Mouse (Mus musculus): ENCODE measurements around the gene Esd. TPM values are rescaled to one million over a fixed set of nuclear protein-coding genes. Genes with fewer than 3 reads are reported as not detected.

Esd gene
- 250 and 253 TPM in 2 replicates for polyA plus RNA-seq (2015; fragmentation: Nextera tagmentation; extraction: Ambion mirVana)

- peak within 1 kb of the TSS; percentile 84 for H3K9ac ChIP-seq (replicated peaks)
- peak within 1 kb of the TSS; percentile 80 for H3K4me2 ChIP-seq (replicated peaks)
- H3K27ac ChIP-seq: peak within 1 kb of the TSS; percentile 79
- peaks cover 11% of the 10 kb centered on the region for H3K4me1 ChIP-seq (replicated peaks)
- H3K27me3 ChIP-seq: no peaks in the 10 kb centered on the region
- under 1% methylated on average over 53 of the region's 53 CpGs for WGBS
- peak; percentile 98 for ATAC-seq
- H3K36me3 ChIP-seq: peaks cover 11% of the 10 kb centered on the region
- peak within 1 kb of the TSS; percentile 83 for H3K4me3 ChIP-seq (replicated peaks)
- H3K9me3 ChIP-seq: no peaks in the 10 kb centered on the region
Observed at GRCm38 (mm10) chr14:74732079-74732783, at the start of gene Esd. Esd (plus strand) TSS chr14:74732297.

DNA sequence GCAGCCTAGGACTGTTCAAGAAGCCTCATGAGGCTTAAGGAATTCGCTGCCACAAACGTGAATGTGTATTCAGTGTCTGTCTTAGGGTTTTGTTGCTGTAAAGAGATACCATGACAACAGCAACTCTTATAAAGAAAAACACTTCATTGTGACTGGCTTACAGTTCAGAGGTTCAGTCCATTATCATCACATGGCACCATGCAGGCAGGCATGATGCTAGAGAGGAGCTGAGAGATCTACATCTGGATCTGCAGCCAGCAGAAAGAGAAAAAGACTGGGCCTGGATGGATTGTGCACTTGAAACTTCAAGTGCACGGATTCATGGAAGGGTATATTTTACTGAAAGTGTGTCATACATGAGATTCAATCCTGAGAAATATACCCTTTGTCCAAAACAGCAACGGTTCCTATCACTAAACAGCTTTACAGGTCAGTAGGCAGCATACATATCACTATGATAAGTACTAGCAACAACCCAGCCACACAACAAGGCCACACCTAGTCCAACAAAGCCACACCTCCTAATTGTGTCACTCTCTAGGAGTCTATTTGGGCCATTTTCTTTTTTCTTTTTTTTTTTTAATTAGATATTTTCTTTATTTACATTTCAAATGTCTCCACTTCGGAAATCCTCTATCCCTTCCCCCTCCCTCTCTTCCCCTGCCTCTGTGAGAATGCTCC lies 47.7 kb upstream of the Esd start:
- Histone ChIP-seq H3K27me3 (no peaks in the 10 kb centered on the region), H3K4me2 (replicated peaks) (no peak overlapping the region), H3K4me3 (replicated peaks) (no peak overlapping the region), H3K4me1 (replicated peaks) (no peaks in the 10 kb centered on the region), H3K36me3 (no peaks in the 10 kb centered on the region), H3K9me3 (no peaks in the 10 kb centered on the region), H3K9ac (replicated peaks) (no peak overlapping the region), H3K27ac (no peak overlapping the region)
- no peak for ATAC-seq
- 73% methylated on average over 5 of the region's 5 CpGs for WGBS

- no peak overlapping the region for H3K4me2 ChIP-seq (replicated peaks)
- H3K9me3 ChIP-seq: no peaks in the 10 kb centered on the region
- no peak overlapping the region for H3K4me3 ChIP-seq (replicated peaks)
- no peaks in the 10 kb centered on the region for H3K27me3 ChIP-seq
- WGBS: 88% methylated on average over 2 of the region's 2 CpGs
- no peaks in the 10 kb centered on the region for H3K36me3 ChIP-seq
- ATAC-seq: no peak
- H3K9ac ChIP-seq (replicated peaks): no peak overlapping the region
- no peaks in the 10 kb centered on the region for H3K4me1 ChIP-seq (replicated peaks)
- no peak overlapping the region for H3K27ac ChIP-seq
Observed at GRCm38 (mm10) chr14:74691963-74692362, 40.1 kb upstream of the Esd start.

GRCm38 (mm10) chr14:74696766-74697165 lies 35.3 kb upstream of the Esd start:
- Histone ChIP-seq H3K4me3 (replicated peaks) (no peak overlapping the region), H3K9me3 (no peaks in the 10 kb centered on the region), H3K9ac (replicated peaks) (no peak overlapping the region), H3K27me3 (no peaks in the 10 kb centered on the region), H3K36me3 (no peaks in the 10 kb centered on the region), H3K4me1 (replicated peaks) (peaks cover 11% of the 10 kb centered on the region; the same call in 1 of the 2 replicates), H3K27ac (no peak overlapping the region), H3K4me2 (replicated peaks) (no peak overlapping the region)
- ATAC-seq: peak; percentile 66
- WGBS: 47% methylated on average over 4 of the region's 4 CpGs

GRCm38 (mm10) chr14:74697432-74697831 lies 34.7 kb upstream of the Esd start:
- no peak overlapping the region for H3K4me2 ChIP-seq (replicated peaks)
- no peaks in the 10 kb centered on the region for H3K27me3 ChIP-seq
- H3K4me3 ChIP-seq (replicated peaks): no peak overlapping the region
- no peak for ATAC-seq
- H3K9me3 ChIP-seq: no peaks in the 10 kb centered on the region
- no peaks in the 10 kb centered on the region for H3K36me3 ChIP-seq
- peaks cover 12% of the 10 kb centered on the region; the same call in 1 of the 2 replicates for H3K4me1 ChIP-seq (replicated peaks)
- H3K27ac ChIP-seq: no peak overlapping the region
- H3K9ac ChIP-seq (replicated peaks): no peak overlapping the region

DNA sequence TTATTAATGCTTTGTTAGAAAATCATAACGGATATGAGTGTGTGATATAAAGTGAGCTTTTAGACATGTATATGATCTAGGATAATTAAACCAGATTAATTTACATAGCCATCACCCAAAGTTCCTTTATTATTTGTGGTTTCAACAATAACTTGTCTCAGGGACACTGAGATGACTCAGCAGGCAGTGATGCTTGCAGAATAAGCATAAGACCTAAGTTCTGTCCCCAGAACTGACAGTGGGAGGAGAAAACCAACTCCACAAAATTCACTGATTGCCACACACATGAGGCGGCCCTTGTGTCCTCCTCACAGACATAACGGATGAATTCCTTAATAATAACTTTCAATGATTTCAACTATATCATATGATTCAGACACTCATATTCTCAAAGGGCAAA lies 32.9 kb upstream of the Esd start:
- Histone ChIP-seq H3K4me2 (replicated peaks) (no peak overlapping the region), H3K9me3 (no peaks in the 10 kb centered on the region), H3K27ac (no peak overlapping the region), H3K27me3 (no peaks in the 10 kb centered on the region), H3K36me3 (no peaks in the 10 kb centered on the region), H3K9ac (replicated peaks) (no peak overlapping the region), H3K4me3 (replicated peaks) (no peak overlapping the region), H3K4me1 (replicated peaks) (peaks cover 12% of the 10 kb centered on the region; the same call in 1 of the 2 replicates)
- ATAC-seq: no peak
- WGBS: 84% methylated on average over 3 of the region's 3 CpGs

- Histone ChIP-seq H3K27me3 (no peaks in the 10 kb centered on the region), H3K4me2 (replicated peaks) (no peak overlapping the region), H3K9ac (replicated peaks) (no peak overlapping the region), H3K9me3 (no peaks in the 10 kb centered on the region), H3K4me3 (replicated peaks) (no peak overlapping the region), H3K4me1 (replicated peaks) (peaks cover 12% of the 10 kb centered on the region; the same call in 1 of the 2 replicates), H3K27ac (no peak overlapping the region), H3K36me3 (no peaks in the 10 kb centered on the region)
- 65% methylated on average over 6 of the region's 6 CpGs for WGBS
- ATAC-seq: no peak
Observed at GRCm38 (mm10) chr14:74703930-74704329, 28.2 kb upstream of the Esd start.

DNA sequence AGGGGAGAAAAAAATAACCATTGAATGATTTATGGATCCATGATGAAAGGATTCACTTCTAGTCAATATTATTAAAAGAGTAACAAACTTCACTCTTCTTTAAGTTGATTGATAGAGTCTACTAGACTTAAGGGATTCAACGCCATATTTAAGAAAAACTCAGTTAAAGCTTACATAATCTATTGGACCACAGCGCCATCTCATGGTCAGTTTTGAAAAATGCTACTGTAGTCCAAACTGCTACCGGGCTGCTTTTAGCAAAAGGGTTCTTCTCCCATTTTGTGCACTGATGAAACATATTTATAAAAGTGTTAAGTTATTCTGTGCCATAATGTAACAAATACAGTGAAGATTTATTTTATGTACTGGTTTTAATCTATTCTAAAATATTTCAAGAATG lies 23.0 kb upstream of the Esd start:
- H3K27ac ChIP-seq: no peak overlapping the region
- H3K9me3 ChIP-seq: no peaks in the 10 kb centered on the region
- H3K27me3 ChIP-seq: no peaks in the 10 kb centered on the region
- no peak overlapping the region for H3K9ac ChIP-seq (replicated peaks)
- H3K4me2 ChIP-seq (replicated peaks): no peak overlapping the region
- no peak for ATAC-seq
- no peaks in the 10 kb centered on the region for H3K4me1 ChIP-seq (replicated peaks)
- WGBS: 28% methylated on average over 3 of the region's 3 CpGs
- no peak overlapping the region for H3K4me3 ChIP-seq (replicated peaks)
- no peaks in the 10 kb centered on the region for H3K36me3 ChIP-seq

DNA sequence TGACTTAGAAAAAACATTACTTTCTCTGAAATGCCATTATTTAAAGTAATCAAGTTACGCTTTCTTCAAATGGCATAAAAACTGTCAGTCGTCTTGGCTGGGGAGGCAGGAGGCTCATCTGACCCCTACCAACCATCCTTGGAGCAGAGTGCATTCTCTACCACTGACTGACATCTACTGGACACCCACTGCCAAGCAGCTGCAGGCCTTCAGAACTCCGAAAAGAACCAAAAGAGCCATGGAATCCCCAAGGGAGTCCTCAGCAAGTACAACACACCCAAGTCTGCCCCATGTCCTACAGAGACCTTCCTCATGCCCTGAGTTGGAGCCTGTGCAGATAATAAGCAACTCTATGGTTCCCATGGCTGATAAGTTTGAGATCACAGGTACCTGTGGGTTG lies 8.6 kb upstream of the Esd start:
- Histone ChIP-seq H3K36me3 (no peaks in the 10 kb centered on the region), H3K9me3 (no peaks in the 10 kb centered on the region), H3K4me2 (replicated peaks) (no peak overlapping the region), H3K27me3 (no peaks in the 10 kb centered on the region), H3K4me1 (replicated peaks) (no peaks in the 10 kb centered on the region), H3K4me3 (replicated peaks) (no peak overlapping the region), H3K27ac (no peak overlapping the region), H3K9ac (replicated peaks) (no peak overlapping the region)
- ATAC-seq: no peak
- 73% methylated on average over 3 of the region's 3 CpGs for WGBS

DNA sequence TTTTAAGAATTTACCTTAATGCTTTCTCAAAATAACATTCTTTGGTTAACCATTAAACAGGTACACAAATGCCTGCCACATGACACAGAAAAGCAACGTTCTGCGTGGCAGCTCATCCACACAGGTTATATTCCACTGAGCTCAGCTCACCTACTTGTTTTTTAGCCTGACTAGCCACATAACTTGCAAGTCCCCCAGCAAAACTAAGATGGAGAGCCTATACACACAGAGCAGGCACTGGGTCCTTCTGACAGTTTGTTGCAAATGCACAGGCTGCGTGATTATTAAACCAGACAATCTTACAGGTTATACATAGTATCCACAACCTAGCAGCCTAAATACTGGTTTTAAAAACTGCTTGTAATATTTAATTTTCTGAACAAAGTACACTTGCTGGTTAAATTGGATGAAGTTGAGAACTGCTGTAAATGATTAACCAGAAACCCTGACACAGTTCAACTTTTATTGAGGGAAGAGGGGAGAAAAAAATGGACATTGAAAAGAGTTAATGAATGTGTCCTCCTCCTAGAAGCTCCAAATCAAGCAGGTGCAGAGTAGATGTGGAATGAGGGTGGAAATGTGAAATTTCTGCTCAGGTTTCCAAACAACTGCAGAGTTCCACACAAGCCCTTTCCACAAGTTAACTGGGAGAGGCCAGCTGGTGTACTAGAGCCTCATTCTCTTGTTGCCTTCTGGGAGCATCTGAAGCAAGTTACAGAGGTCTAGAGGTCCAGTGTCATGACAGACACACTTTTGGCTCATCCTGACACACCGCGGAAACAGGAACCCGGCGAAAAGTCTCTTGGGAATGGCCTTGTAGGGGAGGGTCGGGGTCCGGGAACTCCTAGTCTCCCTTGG lies 647 bp upstream of the Esd start:
- peak overlapping the region; percentile 83 for H3K4me3 ChIP-seq (replicated peaks)
- 0 out of 2 replicates have a peak overlapping the region, but pooled peaks have one; percentile 21 for H3K27ac ChIP-seq
- no peaks in the 10 kb centered on the region for H3K27me3 ChIP-seq
- H3K4me1 ChIP-seq (replicated peaks): peaks cover 11% of the 10 kb centered on the region
- WGBS: 32% methylated on average over 9 of the region's 9 CpGs
- H3K9me3 ChIP-seq: no peaks in the 10 kb centered on the region
- 0 out of 2 replicates have a peak overlapping the region, but pooled peaks have one; percentile 84 for H3K9ac ChIP-seq (replicated peaks)
- peak overlapping the region; percentile 80 for H3K4me2 ChIP-seq (replicated peaks)
- no peak for ATAC-seq
- peaks cover 3% of the 10 kb centered on the region for H3K36me3 ChIP-seq

DNA sequence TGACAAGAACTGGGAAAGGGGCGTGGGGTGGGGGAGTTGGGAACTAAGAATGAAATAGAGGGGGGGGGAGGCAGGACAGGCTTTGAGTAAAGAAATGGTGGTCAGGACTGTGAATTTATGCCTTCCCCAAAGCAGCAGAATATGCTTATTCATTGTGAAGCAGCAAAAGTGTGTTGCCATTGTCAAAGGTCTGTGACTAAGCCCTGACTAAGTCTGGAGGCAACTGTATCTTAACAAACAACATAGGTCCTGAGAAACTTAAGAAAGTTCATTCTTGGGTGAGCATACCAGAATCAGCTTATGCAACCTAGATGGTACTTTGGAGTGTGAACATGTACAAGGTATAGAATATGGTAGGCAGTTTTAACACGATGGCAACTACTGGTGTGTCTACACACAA lies 1.3 kb downstream of the Esd start:
- no peak overlapping the region for H3K27ac ChIP-seq
- WGBS: 52% methylated on average over 2 of the region's 2 CpGs
- peak overlapping the region; percentile 80 for H3K4me2 ChIP-seq (replicated peaks)
- peaks cover 18% of the 10 kb centered on the region for H3K36me3 ChIP-seq
- H3K9me3 ChIP-seq: no peaks in the 10 kb centered on the region
- no peak for ATAC-seq
- H3K27me3 ChIP-seq: no peaks in the 10 kb centered on the region
- no peak overlapping the region; the same call in 1 of the 2 replicates for H3K9ac ChIP-seq (replicated peaks)
- H3K4me3 ChIP-seq (replicated peaks): peak overlapping the region; percentile 83
- peaks cover 11% of the 10 kb centered on the region for H3K4me1 ChIP-seq (replicated peaks)

- H3K27ac ChIP-seq: no peak overlapping the region
- H3K9ac ChIP-seq (replicated peaks): no peak overlapping the region
- no peak overlapping the region for H3K4me2 ChIP-seq (replicated peaks)
- no peaks in the 10 kb centered on the region for H3K27me3 ChIP-seq
- no peak overlapping the region for H3K4me3 ChIP-seq (replicated peaks)
- no peaks in the 10 kb centered on the region for H3K9me3 ChIP-seq
- 89% methylated on average over 6 of the region's 6 CpGs for WGBS
- no peak for ATAC-seq
- peaks cover 11% of the 10 kb centered on the region for H3K4me1 ChIP-seq (replicated peaks)
- H3K36me3 ChIP-seq: peaks cover 38% of the 10 kb centered on the region
Observed at GRCm38 (mm10) chr14:74735471-74735870, 3.4 kb downstream of the Esd start.

Data from midbrain, embryonic 13.5 days (tissue).